Mouse (Mus musculus): ENCODE measurements around the gene Vps37c.

GRCm38 (mm10) chr19:10748401-10749102 is 60.0 kb downstream of the Vps37c start:
- TF ChIP-seq CTCF (IDR thresholded peaks at IDR 0.05; ENCODE audit: control insufficient read depth, insufficient read depth, low read length), result no peak
- no peak for TF ChIP-seq POLR2A (IDR thresholded peaks at IDR 0.05; ENCODE audit: borderline replicate concordance, control insufficient read depth, low read depth, low read length)

Measured in bone marrow, adult 2 months (tissue).